Mouse (Mus musculus): ENCODE results near the gene Tmem43.

DNA sequence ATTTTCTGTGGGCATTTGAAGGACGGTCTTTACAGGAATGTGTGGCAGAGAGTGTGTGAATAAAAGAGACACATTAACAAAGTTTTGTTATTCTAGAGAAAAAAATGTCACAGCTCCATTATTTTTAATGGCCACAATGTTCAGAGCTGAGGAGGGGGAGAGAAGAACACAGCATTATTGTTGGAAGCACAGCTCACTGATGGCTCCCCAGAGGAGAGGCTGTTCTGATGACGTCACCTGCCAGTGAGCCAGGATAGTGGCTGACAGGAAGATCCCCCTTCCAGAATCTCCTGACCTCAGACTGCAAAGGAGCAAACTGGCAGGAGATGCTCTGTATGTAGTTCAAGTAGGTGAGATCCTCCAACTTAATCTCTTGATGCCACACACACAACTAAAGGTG is 60.3 kb downstream of the Tmem43 start:
- TF ChIP-seq CTCF (conservative IDR thresholded peaks at IDR 0.05; ENCODE audit: low read length) (no peak), NANOG (IDR thresholded peaks at IDR 0.05; ENCODE audit: borderline replicate concordance, low read length) (no peak), POU5F1 (IDR thresholded peaks at IDR 0.05; ENCODE audit: borderline replicate concordance, low read length) (no peak)
